Mouse (Mus musculus) hindbrain, embryonic 11.5 days (tissue): ENCODE measurements around the gene Pik3cg. TPM values are rescaled to one million over a fixed set of nuclear protein-coding genes. Genes with fewer than 3 reads are reported as not detected.

Experiments
- ATAC-seq: fragments of 200-750 bp; cut with Nextera tagmentation; 2 replicates; pipeline ENCODE4 v1.8.0; 2017; ENCODE audit warnings: mild to moderate bottlenecking, moderate TSS enrichment, moderate library complexity; ENCODE audit not compliant: low FRiP score
- DNase-seq: peaks from one replicate; pipeline ENCODE4 v3.0.0-alpha.2; 2015; ENCODE audit warnings: low spot score
- H3K27ac ChIP-seq: fragments of 300-500 bp; sonication (generic); 2 replicates; pipeline ENCODE4 v1.5.1; 2014; ENCODE audit warnings: mild to moderate bottlenecking, low read depth, low read length
- H3K27me3 ChIP-seq: fragments of 300-500 bp; sonication (generic); 2 replicates; pipeline ENCODE4 v1.6.1; 2014; ENCODE audit warnings: mild to moderate bottlenecking, low read length, moderate library complexity, mixed read lengths; ENCODE audit not compliant: control insufficient read depth, insufficient read depth
- H3K36me3 ChIP-seq: fragments of 300-500 bp; sonication (generic); 2 replicates; pipeline ENCODE4 v1.6.1; 2014; ENCODE audit warnings: mild to moderate bottlenecking, low read length, moderate library complexity, mixed read lengths; ENCODE audit not compliant: control insufficient read depth, insufficient read depth
- H3K4me1 ChIP-seq: fragments of 300-500 bp; sonication (generic); replicated peaks from 2 replicates; pipeline ENCODE4 v1.6.1; 2014; ENCODE audit warnings: low read length, mixed read lengths; ENCODE audit not compliant: control insufficient read depth, insufficient read depth
- H3K4me2 ChIP-seq: fragments of 300-500 bp; sonication (generic); replicated peaks from 2 replicates; pipeline ENCODE4 v1.6.1; 2014; ENCODE audit warnings: mild to moderate bottlenecking, low read depth, low read length
- H3K4me3 ChIP-seq: fragments of 300-500 bp; sonication (generic); 2 replicates; pipeline ENCODE4 v1.5.1; 2014; ENCODE audit warnings: low read depth, low read length
- H3K9ac ChIP-seq: fragments of 300-500 bp; sonication (generic); 2 replicates; pipeline ENCODE4 v1.6.1; 2014; ENCODE audit warnings: low read depth, low read length
- H3K9me3 ChIP-seq: fragments of 300-500 bp; sonication (generic); 2 replicates; pipeline ENCODE4 v1.6.1; 2016; ENCODE audit warnings: low read length; ENCODE audit not compliant: control insufficient read depth
- WGBS: fragments of 180-500 bp; shearing (Covaris S2); extraction: QIAGEN DNeasy Blood & Tissue Kit; methylation state at CpG from one replicate; pipeline ENCODE4 v1.1.7; 2014; 5-methylcytosine and 5-hydroxymethylcytosine counted together
- polyA plus RNA-seq: library from polyadenylated mRNA; unstranded; fragments of >200 nt; fragmentation: Nextera tagmentation; extraction: Ambion mirVana; gene quantifications from 2 replicates; pipeline ENCODE4 v1.2.1, GENCODE M21; 2014

The Pik3cg gene
- polyA plus RNA-seq, 1 experiment from 2014 or later = 1.5 TPM

DNA sequence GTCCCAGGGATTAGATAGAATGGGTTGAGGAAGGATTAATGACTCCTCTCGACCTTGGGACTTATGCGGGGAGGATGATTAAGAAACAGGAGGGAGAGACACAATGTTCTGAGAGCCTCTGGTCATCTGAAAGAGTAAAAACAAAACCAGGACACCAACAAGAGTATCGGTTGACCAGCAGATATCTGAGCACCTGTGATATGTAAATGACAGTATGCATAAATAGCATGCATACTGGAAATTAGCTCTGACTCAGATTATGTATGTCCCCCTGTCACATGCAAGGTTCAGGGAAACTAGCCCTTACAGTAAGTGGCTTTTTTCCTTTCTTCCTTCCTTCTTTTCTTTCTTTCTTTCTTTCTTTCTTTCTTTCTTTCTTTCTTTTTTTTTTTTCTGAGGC lies 28.0 kb upstream of the Pik3cg start:
- H3K4me2 ChIP-seq = no peak overlapping the region
- no peaks in the 10 kb centered on the region for H3K4me1 ChIP-seq
- WGBS = 83% methylated on average over 3 of the region's 3 CpGs
- no peak overlapping the region for H3K9ac ChIP-seq
- H3K4me3 ChIP-seq = no peak overlapping the region
- H3K9me3 ChIP-seq = no peaks in the 10 kb centered on the region
- ATAC-seq = no peak
- DNase-seq = no peak
- H3K36me3 ChIP-seq = no peaks in the 10 kb centered on the region
- H3K27ac ChIP-seq = no peak overlapping the region
- H3K27me3 ChIP-seq = no peaks in the 10 kb centered on the region

DNA sequence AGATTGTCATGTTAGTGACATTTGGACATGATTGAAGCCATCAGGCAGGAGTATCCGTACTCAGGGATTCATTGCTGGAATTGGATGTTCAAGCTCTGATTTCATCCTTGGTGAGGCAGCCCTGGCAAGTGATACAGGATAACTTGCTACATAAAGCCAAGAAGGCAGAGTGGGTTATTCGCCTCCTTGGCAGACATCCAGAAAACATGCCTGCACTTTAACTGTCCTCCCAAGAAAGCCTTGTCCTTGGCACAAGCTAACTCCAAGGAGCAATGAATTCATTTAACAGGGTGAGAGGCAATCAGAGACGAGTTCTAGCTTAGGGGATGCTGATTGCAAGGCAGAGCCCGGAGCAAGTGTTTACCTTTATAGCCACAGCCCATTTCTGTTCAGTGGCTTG lies 25.4 kb upstream of the Pik3cg start:
- no peak overlapping the region for H3K4me3 ChIP-seq
- DNase-seq (no peak), ATAC-seq (no peak)
- H3K36me3 ChIP-seq = no peaks in the 10 kb centered on the region
- H3K27ac ChIP-seq = no peak overlapping the region
- H3K4me2 ChIP-seq = no peak overlapping the region
- H3K9ac ChIP-seq = no peak overlapping the region
- H3K4me1 ChIP-seq = no peaks in the 10 kb centered on the region
- H3K27me3 ChIP-seq = no peaks in the 10 kb centered on the region
- H3K9me3 ChIP-seq = no peaks in the 10 kb centered on the region
- 87% methylated on average over 4 of the region's 4 CpGs for WGBS

DNA sequence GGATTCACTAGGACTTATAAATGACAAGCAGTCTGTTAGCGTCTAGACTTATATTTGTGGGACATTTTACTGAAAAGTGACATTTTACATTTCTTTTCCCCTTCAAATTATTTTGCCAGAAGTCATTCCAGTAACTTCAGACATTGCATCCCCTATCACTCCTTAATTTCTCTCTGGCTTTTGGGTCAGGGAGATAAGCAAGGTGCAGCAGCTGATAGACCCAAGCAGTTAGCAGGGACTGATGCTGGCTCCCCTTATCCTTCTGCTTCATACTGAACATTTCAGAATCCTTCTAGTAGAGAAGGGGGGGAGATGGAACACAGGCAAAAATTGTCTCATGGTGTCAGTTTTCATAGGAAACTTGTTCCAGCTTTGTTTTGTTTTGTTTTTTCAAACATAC lies 22.9 kb upstream of the Pik3cg start:
- DNase-seq (no peak), ATAC-seq (no peak)
- Histone ChIP-seq H3K36me3 (no peaks in the 10 kb centered on the region), H3K9ac (no peak overlapping the region), H3K4me3 (no peak overlapping the region), H3K4me1 (no peaks in the 10 kb centered on the region), H3K4me2 (no peak overlapping the region), H3K9me3 (no peaks in the 10 kb centered on the region), H3K27me3 (no peaks in the 10 kb centered on the region), H3K27ac (no peak overlapping the region)
- WGBS = 88% methylated on average over 1 of the region's 1 CpGs

DNA sequence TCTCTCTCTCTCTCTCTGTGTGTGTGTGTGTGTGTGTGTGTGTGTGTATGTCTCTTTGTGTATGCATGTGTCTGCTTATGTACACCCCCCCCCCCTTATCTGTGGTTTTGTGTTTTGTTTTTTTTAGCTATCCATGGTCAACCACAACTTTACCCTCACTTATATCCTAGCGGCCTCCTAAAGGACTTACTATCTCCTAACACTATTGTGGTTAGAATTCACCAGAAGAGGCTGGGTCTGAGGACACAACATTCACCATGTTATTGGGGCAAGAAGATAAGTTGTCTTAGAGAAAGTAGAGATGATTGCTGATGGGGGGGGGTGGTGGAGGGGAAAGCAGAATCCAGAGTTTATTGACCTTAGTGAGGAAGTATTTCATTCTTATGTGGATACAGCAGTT lies 15.2 kb upstream of the Pik3cg start:
- DNase-seq = no peak
- Histone ChIP-seq H3K4me1 (no peaks in the 10 kb centered on the region), H3K9me3 (no peaks in the 10 kb centered on the region), H3K36me3 (no peaks in the 10 kb centered on the region), H3K4me3 (no peak overlapping the region), H3K27me3 (no peaks in the 10 kb centered on the region), H3K27ac (no peak overlapping the region), H3K4me2 (no peak overlapping the region), H3K9ac (no peak overlapping the region)
- no peak for ATAC-seq
- WGBS = 88% methylated on average over 1 of the region's 1 CpGs

DNA sequence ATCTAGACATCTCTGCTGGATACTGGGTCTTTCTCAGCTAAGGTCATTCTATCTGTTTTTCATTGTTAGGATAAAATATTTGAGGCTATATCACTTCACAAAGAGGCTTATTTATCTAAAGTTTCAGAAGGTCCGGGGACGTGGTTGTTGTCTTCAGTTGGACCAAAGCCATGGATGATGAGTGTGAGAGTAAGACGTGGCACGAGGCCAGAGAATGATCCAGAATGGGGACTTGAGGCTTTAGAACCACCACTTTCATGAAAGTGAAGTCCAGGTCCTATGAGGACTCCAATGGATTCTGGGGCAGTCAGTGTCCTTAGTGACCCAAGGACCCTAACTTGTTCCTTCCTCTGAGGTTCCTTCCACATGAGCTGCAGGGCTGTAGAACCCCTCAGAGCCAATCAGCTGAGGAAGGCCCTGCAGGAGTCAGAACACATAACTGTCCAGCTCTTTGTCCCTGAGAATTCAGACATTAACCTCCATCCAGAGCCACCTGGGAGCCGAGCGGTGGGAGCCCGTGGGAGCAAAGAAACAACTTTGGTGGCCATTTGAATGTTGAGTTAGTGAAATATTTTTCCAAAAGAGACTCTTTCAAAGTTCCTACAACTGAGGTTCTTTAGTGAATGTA lies 14.4 kb upstream of the Pik3cg start:
- Histone ChIP-seq H3K4me1 (no peaks in the 10 kb centered on the region), H3K9ac (no peak overlapping the region), H3K36me3 (no peaks in the 10 kb centered on the region), H3K27ac (no peak overlapping the region), H3K4me3 (no peak overlapping the region), H3K27me3 (no peaks in the 10 kb centered on the region), H3K9me3 (no peaks in the 10 kb centered on the region), H3K4me2 (no peak overlapping the region)
- ATAC-seq = no peak
- DNase-seq = no peak
- WGBS = 93% methylated on average over 7 of the region's 7 CpGs

DNA sequence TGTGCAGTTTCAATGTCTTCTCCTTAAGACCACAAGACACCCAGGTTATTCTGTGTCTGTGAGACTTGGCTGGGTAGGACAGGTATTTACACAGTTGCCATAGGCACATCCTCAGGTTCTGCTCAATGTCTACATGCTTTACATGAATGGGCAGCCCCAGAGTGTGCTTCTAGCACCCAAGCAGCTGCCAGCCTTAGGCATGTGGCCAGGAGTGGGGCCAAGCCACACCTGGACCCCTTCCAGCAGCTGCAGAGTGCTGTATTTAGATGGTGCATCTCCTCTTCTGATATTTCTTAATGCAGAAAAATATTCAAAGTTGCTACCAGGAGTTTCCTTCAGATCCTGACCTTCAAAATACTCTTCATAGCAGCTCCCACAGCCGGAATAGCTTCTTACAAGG lies 11.9 kb upstream of the Pik3cg start:
- Histone ChIP-seq H3K9me3 (no peaks in the 10 kb centered on the region), H3K36me3 (no peaks in the 10 kb centered on the region), H3K27ac (no peak overlapping the region), H3K4me3 (no peak overlapping the region), H3K4me1 (no peaks in the 10 kb centered on the region), H3K9ac (no peak overlapping the region), H3K27me3 (no peaks in the 10 kb centered on the region), H3K4me2 (no peak overlapping the region)
- WGBS = 86% methylated on average over 1 of the region's 1 CpGs
- ATAC-seq (no peak), DNase-seq (no peak)

DNA sequence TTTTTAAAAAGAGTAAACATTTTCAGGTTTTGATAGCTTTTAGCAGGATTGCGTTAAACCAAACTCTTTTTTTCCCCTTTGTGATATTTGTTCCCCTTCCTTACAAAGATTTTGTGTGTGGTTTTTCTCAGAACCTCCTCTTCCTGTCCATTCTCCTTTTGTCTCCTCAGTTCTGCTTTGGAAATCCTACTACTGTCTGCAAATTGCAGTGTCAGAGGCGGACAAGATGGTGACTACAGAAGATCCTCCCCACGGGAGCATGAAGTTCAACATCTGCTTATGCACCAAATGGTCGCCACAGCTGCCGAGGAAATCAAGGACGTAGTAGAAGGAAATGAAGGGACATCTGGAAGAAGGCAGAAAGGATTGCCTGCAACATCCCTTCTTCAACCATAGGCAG lies 6.7 kb upstream of the Pik3cg start:
- 86% methylated on average over 6 of the region's 6 CpGs for WGBS
- DNase-seq = no peak
- no peak for ATAC-seq
- H3K4me2 ChIP-seq = no peak overlapping the region
- H3K9ac ChIP-seq = no peak overlapping the region
- H3K27me3 ChIP-seq = no peaks in the 10 kb centered on the region
- no peak overlapping the region for H3K27ac ChIP-seq
- H3K9me3 ChIP-seq = no peaks in the 10 kb centered on the region
- no peaks in the 10 kb centered on the region for H3K4me1 ChIP-seq
- H3K4me3 ChIP-seq = no peak overlapping the region
- no peaks in the 10 kb centered on the region for H3K36me3 ChIP-seq

DNA sequence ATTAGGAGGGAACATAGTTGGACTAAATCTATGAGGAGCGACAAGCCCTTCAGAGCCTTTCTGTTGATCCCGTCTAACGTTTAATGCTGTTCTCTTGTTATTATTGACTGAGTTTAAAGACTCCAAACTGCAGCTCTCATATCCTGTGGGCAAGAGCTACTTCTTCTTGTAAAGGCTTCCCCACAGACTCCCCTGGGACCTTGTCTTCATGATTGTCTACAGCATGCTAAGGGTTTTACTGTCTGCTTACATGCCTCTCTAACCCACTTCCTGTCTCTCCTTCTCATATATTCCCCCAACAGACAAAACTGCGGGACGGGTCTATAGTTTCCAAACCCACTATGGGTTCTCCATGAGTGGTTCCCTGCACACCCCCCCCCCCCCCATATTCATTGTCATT lies 4.2 kb upstream of the Pik3cg start:
- no peaks in the 10 kb centered on the region for H3K27me3 ChIP-seq
- WGBS = 92% methylated on average over 5 of the region's 5 CpGs
- no peaks in the 10 kb centered on the region for H3K4me1 ChIP-seq
- ATAC-seq (no peak), DNase-seq (no peak)
- no peaks in the 10 kb centered on the region for H3K36me3 ChIP-seq
- H3K9ac ChIP-seq = no peak overlapping the region
- no peaks in the 10 kb centered on the region for H3K9me3 ChIP-seq
- no peak overlapping the region for H3K4me2 ChIP-seq
- H3K27ac ChIP-seq = no peak overlapping the region
- H3K4me3 ChIP-seq = no peak overlapping the region

DNA sequence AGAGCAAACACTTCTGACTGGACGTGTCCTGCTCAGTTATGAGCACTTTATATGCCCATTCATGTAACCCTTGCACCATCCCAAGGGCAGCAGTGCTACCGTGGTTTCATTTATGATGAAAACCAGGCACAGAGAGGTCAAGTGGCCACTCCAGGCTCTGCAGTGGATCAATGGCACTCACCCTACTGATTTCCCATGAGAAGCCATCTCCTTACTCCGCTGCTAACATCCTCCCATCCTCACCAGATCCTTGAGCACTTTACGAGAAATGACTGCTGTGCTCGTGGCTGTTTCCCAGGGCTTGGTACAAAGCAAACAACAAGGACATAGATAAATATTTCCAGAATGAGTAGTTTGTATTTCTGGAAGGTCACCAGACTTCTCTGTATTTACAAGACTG lies 3.7 kb upstream of the Pik3cg start:
- Histone ChIP-seq H3K36me3 (no peaks in the 10 kb centered on the region), H3K4me2 (no peak overlapping the region), H3K27me3 (no peaks in the 10 kb centered on the region), H3K4me1 (no peaks in the 10 kb centered on the region), H3K4me3 (no peak overlapping the region), H3K9ac (no peak overlapping the region), H3K9me3 (no peaks in the 10 kb centered on the region), H3K27ac (no peak overlapping the region)
- DNase-seq (no peak), ATAC-seq (no peak)
- 88% methylated on average over 5 of the region's 5 CpGs for WGBS
